Mouse (Mus musculus) gastrocnemius, postnatal 36 days (tissue): ENCODE measurements around the gene Fam92b. TPM values are rescaled to one million over a fixed set of nuclear protein-coding genes. Genes with fewer than 3 reads are reported as not detected.

Experiments used
- DNase-seq, 2 experiments: peaks; one replicate each; pipeline ENCODE4 v3.0.0; 2022
- intact Hi-C: fragments of 180-260 bp; cut with DNase I; formaldehyde crosslinking; loops from one replicate; pipeline ENCODE4 v1.15.1; 2025
- total RNA-seq, 2 experiments: library from RNA; stranded (reverse); gene quantifications; 2 replicates each; pipeline ENCODE4 v1.2.3; 2021

Fam92b gene
- total RNA-seq, 2 experiments from 2014 or later: not detected

- DNase-seq: no peak
- intact Hi-C loops: no loop called here
Measured at GRCm38 (mm10) chr8:120119429-120119828, 57.8 kb downstream of the Fam92b start.

DNA sequence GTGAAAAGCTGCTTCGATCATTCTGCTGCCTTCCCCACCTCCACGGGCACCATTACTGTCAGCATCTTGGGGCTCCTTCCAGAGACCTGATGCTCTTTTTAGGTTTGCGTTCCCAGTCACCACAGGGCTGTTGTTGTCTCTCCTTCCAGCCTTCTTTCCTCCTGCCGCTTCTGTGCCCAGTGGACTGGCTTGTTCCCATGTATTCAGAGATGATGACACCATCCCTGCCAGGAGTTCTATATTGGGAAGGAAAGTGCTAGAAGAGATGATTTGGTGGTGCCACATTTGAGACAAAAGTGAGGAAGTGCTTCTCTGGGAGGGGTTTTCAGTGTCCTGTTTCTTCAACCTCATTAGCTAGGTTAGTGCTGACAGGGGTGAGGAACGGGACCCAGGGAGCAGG lies 58.4 kb downstream of the Fam92b start:
- DNase-seq: no peak
- intact Hi-C loops: no loop called here

DNA sequence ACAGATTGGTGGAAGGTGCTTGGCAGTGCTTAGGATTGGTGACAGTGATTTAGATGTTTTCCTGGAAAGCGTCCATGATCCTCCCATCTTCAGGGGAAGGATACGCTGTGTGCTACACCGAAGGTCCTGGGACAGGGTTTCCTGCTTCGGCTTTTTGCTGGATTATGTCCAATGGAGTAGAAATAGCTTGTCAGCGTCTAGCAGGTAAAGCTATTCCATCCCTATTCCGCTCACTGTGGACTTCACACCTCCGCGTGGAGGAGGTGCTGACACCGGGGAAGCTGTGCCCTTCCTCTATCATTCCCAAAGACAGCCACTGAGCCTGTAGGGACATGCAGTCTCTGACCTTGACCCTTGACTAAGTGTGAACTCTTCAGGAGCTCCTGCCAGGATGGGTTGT lies 59.1 kb downstream of the Fam92b start:
- intact Hi-C loops: no loop called here
- no peak for DNase-seq

DNA sequence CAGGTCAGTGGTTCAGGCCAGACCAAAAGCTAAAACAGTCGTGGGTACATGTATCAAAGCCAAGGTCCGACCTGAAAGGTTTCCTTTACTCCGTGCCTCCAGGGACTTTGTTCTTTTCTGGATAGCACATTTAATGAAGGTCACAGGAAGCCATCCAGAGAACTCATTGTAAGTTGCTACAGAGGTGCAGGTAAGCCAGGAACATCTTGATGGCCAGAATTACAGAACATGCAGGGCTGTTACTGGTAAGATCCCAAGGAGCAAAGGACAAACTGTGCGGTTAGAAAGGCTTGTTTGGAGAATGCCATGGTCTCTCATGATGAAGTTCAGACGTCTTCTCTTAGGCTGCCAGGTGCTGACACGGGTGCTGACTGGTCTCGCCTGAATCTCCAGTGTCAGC lies 60.7 kb downstream of the Fam92b start:
- intact Hi-C loops: no loop called here
- no peak for DNase-seq

Other genes starting within 250 kb of the Fam92b start
- gene Crispld2, start 185.0 kb downstream of the Fam92b start, total RNA-seq: 10 to 100 TPM in 1 of 2 experiments, 1 to 10 TPM in 1; 8.1 to 12.3 TPM
- gene Zdhhc7, start 76.0 kb downstream of the Fam92b start, total RNA-seq: 10 to 100 TPM; 21.9 to 28.4 TPM
- 10 to 100 TPM; 29.0 to 41.6 TPM for gene 6430548M08Rik, start 63.3 kb downstream of the Fam92b start, total RNA-seq
- gene Gse1, start 51.0 kb upstream of the Fam92b start, total RNA-seq: 10 to 100 TPM; 28.9 to 30.8 TPM